Mouse (Mus musculus): ENCODE results near the gene Gm36176.
"Not testable (repeated sequence)": the region's sequence is repeated elsewhere in the genome, so short reads cannot be mapped to it uniquely, and the experiment has no call there.

Gm36176 gene

GRCm38 (mm10) chr10:77846503-77846902, at the start of gene Gm36176:
Gene Gm36176, plus strand, starts transcription at chr10:77846803.
- no peak for DNase-seq (ENCODE audit: low spot score in 2 of 2)

GRCm38 (mm10) chr10:77797677-77798076, 48.9 kb upstream of the Gm36176 start:
- no peak for DNase-seq (ENCODE audit: low spot score in 2 of 2)

- not testable (repeated sequence) for DNase-seq (ENCODE audit: low spot score in 2 of 2)
These were observed 48.3 kb upstream of the Gm36176 start for GRCm38 (mm10) chr10:77798164-77798920.

GRCm38 (mm10) chr10:77798921-77799508, 47.6 kb upstream of the Gm36176 start, which contains the start of gene Gm19668:
Gene Gm19668, minus strand, starts transcription at chr10:77799133.
- no peak for DNase-seq (ENCODE audit: low spot score in 2 of 2)

GRCm38 (mm10) chr10:77804095-77804494, 42.5 kb upstream of the Gm36176 start:
- DNase-seq (ENCODE audit: low spot score in 2 of 2), result no peak

GRCm38 (mm10) chr10:77811743-77812142, 34.9 kb upstream of the Gm36176 start, which contains the start of gene Gm9507:
Gene Gm9507, minus strand, starts transcription at chr10:77811843.
- no peak for DNase-seq (ENCODE audit: low spot score in 2 of 2)

GRCm38 (mm10) chr10:77814382-77814781, 32.2 kb upstream of the Gm36176 start, which contains the start of gene Gm2696:
Gene Gm2696, plus strand, starts transcription at chr10:77814682.
- DNase-seq (ENCODE audit: low spot score in 2 of 2), result no peak

GRCm38 (mm10) chr10:77815514-77815913, 31.1 kb upstream of the Gm36176 start:
- peak; percentile 14 to 50 for DNase-seq (ENCODE audit: low spot score in 2 of 2)

- DNase-seq (ENCODE audit: low spot score in 2 of 2), result no peak
These were observed 28.1 kb upstream of the Gm36176 start for GRCm38 (mm10) chr10:77818523-77818922.

- DNase-seq (ENCODE audit: low spot score in 2 of 2), result no peak
These were observed 27.4 kb upstream of the Gm36176 start for GRCm38 (mm10) chr10:77819203-77819602.

- DNase-seq (ENCODE audit: low spot score in 2 of 2), result no peak
These were observed 19.7 kb upstream of the Gm36176 start, which contains the start of gene Krtap10-4 for GRCm38 (mm10) chr10:77826951-77827350. Gene Krtap10-4, minus strand, starts transcription at chr10:77827095.

GRCm38 (mm10) chr10:77835647-77836046, 11.0 kb upstream of the Gm36176 start, which contains the start of gene Krtap10-10:
Gene Krtap10-10, plus strand, starts transcription at chr10:77835947.
- no peak for DNase-seq (ENCODE audit: low spot score in 2 of 2)

- DNase-seq (ENCODE audit: low spot score in 2 of 2), result no peak
These were observed 7.6 kb upstream of the Gm36176 start for GRCm38 (mm10) chr10:77839006-77839405.

GRCm38 (mm10) chr10:77846961-77847360, 358 bp downstream of the Gm36176 start:
- no peak for DNase-seq (ENCODE audit: low spot score in 2 of 2)

- no peak for DNase-seq (ENCODE audit: low spot score in 2 of 2)
These were observed 935 bp downstream of the Gm36176 start for GRCm38 (mm10) chr10:77847538-77847937.

- DNase-seq (ENCODE audit: low spot score in 2 of 2), result no peak
These were observed 6.0 kb downstream of the Gm36176 start, which contains the start of gene Gm10318 for GRCm38 (mm10) chr10:77852559-77852958. Gene Gm10318, plus strand, starts transcription at chr10:77852859.

- DNase-seq (ENCODE audit: low spot score in 2 of 2), result no peak
These were observed 15.1 kb downstream of the Gm36176 start, which contains the start of gene Gm3285 for GRCm38 (mm10) chr10:77861675-77862074. Gene Gm3285, plus strand, starts transcription at chr10:77861975.

- peak in 1 of 2 experiments; percentile 47 for DNase-seq (ENCODE audit: low spot score in 2 of 2)
These were observed 17.6 kb downstream of the Gm36176 start for GRCm38 (mm10) chr10:77864067-77864761.

GRCm38 (mm10) chr10:77864762-77865143, 18.1 kb downstream of the Gm36176 start:
- DNase-seq (ENCODE audit: low spot score in 2 of 2), result no peak

GRCm38 (mm10) chr10:77867546-77867945, 20.9 kb downstream of the Gm36176 start:
- DNase-seq (ENCODE audit: low spot score in 2 of 2), result no peak

- DNase-seq (ENCODE audit: low spot score in 2 of 2), result no peak
These were observed 23.0 kb downstream of the Gm36176 start for GRCm38 (mm10) chr10:77869651-77870050.

GRCm38 (mm10) chr10:77878985-77879384, 32.4 kb downstream of the Gm36176 start:
- DNase-seq (ENCODE audit: low spot score in 2 of 2), result peak in 1 of 2 experiments; percentile 32

Data from spleen, postnatal 10 days (tissue).